Mouse (Mus musculus): ENCODE data around the gene Bcl2l1.

Gene Bcl2l1

GRCm38 (mm10) chr2:152767618-152768271 lies 63.8 kb downstream of the Bcl2l1 start:
- DNase-seq: no peak

GRCm38 (mm10) chr2:152766387-152767123 lies 65.0 kb downstream of the Bcl2l1 start:
- DNase-seq: peak; percentile 78

- DNase-seq: no peak
Measured at GRCm38 (mm10) chr2:152765045-152765674, 66.4 kb downstream of the Bcl2l1 start.

GRCm38 (mm10) chr2:152764172-152765044 lies 67.1 kb downstream of the Bcl2l1 start:
- DNase-seq: no peak

- no peak for DNase-seq
Measured at GRCm38 (mm10) chr2:152763310-152763709, 68.2 kb downstream of the Bcl2l1 start.

GRCm38 (mm10) chr2:152758351-152758750 lies 73.2 kb downstream of the Bcl2l1 start:
- no peak for DNase-seq

GRCm38 (mm10) chr2:152757478-152757877 lies 74.0 kb downstream of the Bcl2l1 start:
- DNase-seq: no peak

- no peak for DNase-seq
Measured at GRCm38 (mm10) chr2:152756474-152757393, 74.8 kb downstream of the Bcl2l1 start.

- DNase-seq: no peak
Measured at GRCm38 (mm10) chr2:152753944-152754711, 77.4 kb downstream of the Bcl2l1 start, which contains the start of gene Cox4i2. Gene Cox4i2 (plus strand): TSS chr2:152754173.

- no peak for DNase-seq
Measured at GRCm38 (mm10) chr2:152742435-152742834, 89.1 kb downstream of the Bcl2l1 start.

GRCm38 (mm10) chr2:152741153-152742041 lies 90.1 kb downstream of the Bcl2l1 start:
- no peak for DNase-seq

- no peak for DNase-seq
Measured at GRCm38 (mm10) chr2:152740490-152740889, 91.0 kb downstream of the Bcl2l1 start.

GRCm38 (mm10) chr2:152739842-152740260 lies 91.7 kb downstream of the Bcl2l1 start:
- no peak for DNase-seq

- DNase-seq: peak; percentile 18
Measured at GRCm38 (mm10) chr2:152739031-152739841, 92.3 kb downstream of the Bcl2l1 start.

GRCm38 (mm10) chr2:152738341-152738740 lies 93.2 kb downstream of the Bcl2l1 start:
- DNase-seq: no peak

- DNase-seq: no peak
Measured at GRCm38 (mm10) chr2:152737306-152738221, 94.0 kb downstream of the Bcl2l1 start.

GRCm38 (mm10) chr2:152736748-152737147 lies 94.8 kb downstream of the Bcl2l1 start:
- DNase-seq: peak; percentile 14

Measured in right cerebral cortex, postnatal 25 days (tissue).